Mouse (Mus musculus) forebrain, embryonic 12.5 days (tissue): Measurements from ENCODE around the gene Olfr106-ps. TPM values are rescaled to one million over a fixed set of nuclear protein-coding genes. Genes with fewer than 3 reads are reported as not detected.

Experiments used
- ATAC-seq: fragments of 200-750 bp; cut with Nextera tagmentation; 2 replicates; pipeline ENCODE4 v1.8.0; 2017; ENCODE audit warnings: moderate TSS enrichment; ENCODE audit not compliant: low FRiP score
- H3K27ac ChIP-seq: fragments of 300-500 bp; sonication (generic); 2 replicates; pipeline ENCODE4 v1.5.1; 2016; ENCODE audit warnings: mild to moderate bottlenecking
- H3K27me3 ChIP-seq: fragments of 300-500 bp; sonication (generic); 2 replicates; pipeline ENCODE4 v1.6.1; 2016; ENCODE audit warnings: mild to moderate bottlenecking
- H3K36me3 ChIP-seq: fragments of 300-500 bp; sonication (generic); replicated peaks from 2 replicates; pipeline ENCODE4 v1.6.1; 2016; ENCODE audit warnings: mild to moderate bottlenecking
- H3K4me1 ChIP-seq: fragments of 300-500 bp; sonication (generic); 2 replicates; pipeline ENCODE4 v1.6.1; 2016
- H3K4me2 ChIP-seq: fragments of 300-500 bp; sonication (generic); 2 replicates; pipeline ENCODE4 v1.6.1; 2016; ENCODE audit warnings: mild to moderate bottlenecking, moderate library complexity
- H3K4me3 ChIP-seq: fragments of 300-500 bp; sonication (generic); replicated peaks from 2 replicates; pipeline ENCODE4 v1.5.1; 2016; ENCODE audit warnings: mild to moderate bottlenecking
- H3K9ac ChIP-seq: fragments of 300-500 bp; sonication (generic); 2 replicates; pipeline ENCODE4 v1.6.1; 2016; ENCODE audit warnings: mild to moderate bottlenecking
- H3K9me3 ChIP-seq: fragments of 300-500 bp; sonication (generic); 2 replicates; pipeline ENCODE4 v1.6.1; 2016
- WGBS: fragments of 180-500 bp; shearing (Covaris S2); methylation state at CpG from one replicate; pipeline ENCODE4 v1.1.7; 2016; 5-methylcytosine and 5-hydroxymethylcytosine counted together
- polyA plus RNA-seq: library from polyadenylated mRNA; unstranded; fragments of >200 nt; fragmentation: Nextera tagmentation; extraction: Ambion mirVana; gene quantifications from 2 replicates; pipeline ENCODE4 v1.2.1, GENCODE M21; 2016

Olfr106-ps gene
- not detected in 2 replicates for polyA plus RNA-seq

DNA sequence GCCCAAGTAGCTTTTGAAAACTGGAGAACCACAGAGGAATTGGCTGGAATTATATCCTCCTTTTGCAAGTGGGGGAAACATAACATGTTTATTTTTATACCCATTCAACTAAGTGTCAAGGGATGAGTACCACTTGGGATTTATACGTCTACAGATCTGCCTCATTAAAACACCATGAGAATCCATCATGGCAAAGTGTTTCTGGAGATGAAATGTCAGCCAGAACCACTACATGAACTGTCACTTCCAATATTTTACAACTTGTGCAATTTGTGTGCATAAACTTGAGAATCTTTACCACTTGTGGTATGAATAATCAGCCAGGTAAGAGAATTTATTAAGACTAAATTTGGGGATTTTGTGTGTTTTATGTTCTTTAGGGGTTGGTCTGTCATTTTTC is at the start of gene Olfr106-ps:
Gene Olfr106-ps (plus strand): TSS at position 301 of the 400 bp plus-strand sequence.
- H3K27ac ChIP-seq: no peak within 1 kb of the TSS
- no peaks in the 10 kb centered on the region for H3K27me3 ChIP-seq
- H3K4me3 ChIP-seq: no peak within 1 kb of the TSS
- ATAC-seq: no peak
- H3K9ac ChIP-seq: no peak within 1 kb of the TSS
- H3K36me3 ChIP-seq: no peaks in the 10 kb centered on the region
- no peak within 1 kb of the TSS for H3K4me2 ChIP-seq
- WGBS: 93% methylated on average over 1 of the region's 1 CpGs
- H3K4me1 ChIP-seq: no peaks in the 10 kb centered on the region
- no peaks in the 10 kb centered on the region for H3K9me3 ChIP-seq

DNA sequence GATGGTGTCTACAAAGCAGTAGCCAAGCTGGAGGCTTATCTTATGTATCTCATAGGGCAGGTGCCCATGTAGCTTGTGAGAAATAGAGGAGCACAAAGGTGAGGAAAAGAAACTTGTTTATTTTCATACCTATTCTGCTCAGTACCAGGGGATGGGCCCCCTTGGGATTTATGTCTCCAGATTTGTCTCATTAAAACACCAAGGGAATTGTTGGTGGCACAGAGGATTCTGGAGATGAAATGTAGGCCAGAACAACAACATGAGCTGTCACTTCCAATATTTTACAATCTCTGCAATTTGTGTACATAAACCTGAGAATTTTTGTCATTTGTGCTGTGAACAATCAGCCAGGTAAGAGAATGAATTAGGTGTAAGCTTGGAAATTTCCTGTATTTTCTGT is 30.9 kb upstream of the Olfr106-ps start, which contains the start of gene Olfr104-ps:
Gene Olfr104-ps (plus strand): TSS at position 301 of the 400 bp plus-strand sequence.
- no peak within 1 kb of the TSS for H3K27ac ChIP-seq
- H3K9me3 ChIP-seq: no peaks in the 10 kb centered on the region
- H3K27me3 ChIP-seq: no peaks in the 10 kb centered on the region
- no peaks in the 10 kb centered on the region for H3K4me1 ChIP-seq
- no peak within 1 kb of the TSS for H3K9ac ChIP-seq
- ATAC-seq: no peak
- no peak within 1 kb of the TSS for H3K4me2 ChIP-seq
- H3K4me3 ChIP-seq: no peak within 1 kb of the TSS
- H3K36me3 ChIP-seq: no peaks in the 10 kb centered on the region

DNA sequence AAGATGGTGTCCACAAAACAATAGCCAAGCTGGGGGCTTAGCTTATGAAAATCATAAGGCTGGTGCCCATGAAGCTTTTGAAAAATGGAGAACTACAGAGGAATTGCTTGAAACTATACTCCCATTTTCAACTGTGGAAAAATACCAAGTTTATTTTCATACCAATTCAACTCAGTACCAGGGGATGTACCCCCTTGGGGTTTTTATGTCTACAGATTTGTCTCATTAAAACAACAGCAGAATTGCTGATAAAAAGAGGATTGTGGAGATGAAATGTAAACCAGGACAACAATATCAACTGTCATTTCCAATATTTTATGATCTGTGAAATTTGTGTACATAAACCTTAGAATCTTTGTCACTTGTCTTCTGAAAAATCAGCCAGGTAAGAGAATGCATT is 11.5 kb upstream of the Olfr106-ps start, which contains the start of gene Olfr105-ps:
Gene Olfr105-ps (plus strand): TSS at position 301 of the 400 bp plus-strand sequence.
- no peaks in the 10 kb centered on the region for H3K4me1 ChIP-seq
- no peak for ATAC-seq
- H3K9me3 ChIP-seq: no peaks in the 10 kb centered on the region
- no peak within 1 kb of the TSS for H3K4me3 ChIP-seq
- H3K9ac ChIP-seq: no peak within 1 kb of the TSS
- H3K27ac ChIP-seq: no peak within 1 kb of the TSS
- no peaks in the 10 kb centered on the region for H3K36me3 ChIP-seq
- H3K4me2 ChIP-seq: no peak within 1 kb of the TSS
- H3K27me3 ChIP-seq: no peaks in the 10 kb centered on the region

- H3K27me3 ChIP-seq: no peaks in the 10 kb centered on the region
- H3K36me3 ChIP-seq: no peaks in the 10 kb centered on the region
- 81% methylated on average over 3 of the region's 3 CpGs for WGBS
- no peak within 1 kb of the TSS for H3K27ac ChIP-seq
- no peak for ATAC-seq
- no peak within 1 kb of the TSS for H3K9ac ChIP-seq
- H3K4me3 ChIP-seq: no peak within 1 kb of the TSS
- no peaks in the 10 kb centered on the region for H3K9me3 ChIP-seq
- no peak within 1 kb of the TSS for H3K4me2 ChIP-seq
- no peaks in the 10 kb centered on the region for H3K4me1 ChIP-seq
Measured at GRCm38 (mm10) chr17:37398926-37399325, 8.7 kb downstream of the Olfr106-ps start, which contains the start of gene Olfr107. TSS of gene Olfr107 (plus strand) at chr17:37399226.

DNA sequence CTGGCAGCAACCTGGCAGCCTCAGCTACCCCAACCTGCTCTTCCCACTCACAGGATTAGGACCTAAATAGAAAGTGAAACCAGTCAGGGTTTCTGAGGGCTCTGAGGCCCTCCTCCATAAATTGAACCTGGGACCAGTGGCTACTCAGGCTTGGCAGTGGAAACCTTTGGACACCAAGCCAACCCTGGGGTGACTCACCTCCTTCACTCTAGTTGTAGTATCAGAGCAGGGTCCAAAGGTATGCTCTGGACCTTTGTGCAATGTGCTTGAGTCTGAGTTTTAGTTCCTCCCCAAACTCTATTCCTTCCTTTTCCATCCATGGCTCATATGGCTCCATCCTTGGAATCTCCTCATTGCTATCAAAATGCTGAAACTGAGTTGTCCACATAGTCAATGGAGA is 23.2 kb downstream of the Olfr106-ps start:
- no peak overlapping the region for H3K4me2 ChIP-seq
- H3K36me3 ChIP-seq: no peaks in the 10 kb centered on the region
- ATAC-seq: no peak
- H3K4me1 ChIP-seq: no peaks in the 10 kb centered on the region
- H3K27ac ChIP-seq: no peak overlapping the region
- no peaks in the 10 kb centered on the region for H3K9me3 ChIP-seq
- no peak overlapping the region for H3K9ac ChIP-seq
- no peaks in the 10 kb centered on the region for H3K27me3 ChIP-seq
- H3K4me3 ChIP-seq: no peak overlapping the region

DNA sequence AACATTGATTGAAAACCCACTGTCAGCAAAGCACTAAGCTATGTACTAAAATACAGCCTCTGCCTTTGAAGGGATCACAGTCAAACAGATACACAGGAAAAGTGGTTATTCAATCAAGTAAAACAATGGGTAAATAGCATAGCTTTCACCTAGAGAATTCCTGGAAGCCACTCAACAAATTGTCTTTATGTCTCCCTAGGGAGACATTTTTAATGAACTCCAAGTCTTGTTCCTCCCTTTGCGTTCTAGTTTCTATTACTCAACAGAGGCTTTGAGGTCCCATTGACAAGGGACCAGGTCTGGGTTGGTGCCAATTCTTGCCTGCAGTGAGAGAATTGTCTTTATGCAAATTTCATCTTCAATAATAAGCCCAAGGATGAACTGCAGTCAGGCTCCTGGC is 55.0 kb downstream of the Olfr106-ps start, which contains the start of gene Olfr108:
Gene Olfr108 (plus strand): TSS at position 301 of the 400 bp plus-strand sequence.
- Histone ChIP-seq H3K36me3 (no peaks in the 10 kb centered on the region), H3K4me2 (no peak within 1 kb of the TSS), H3K27ac (no peak within 1 kb of the TSS), H3K4me1 (no peaks in the 10 kb centered on the region), H3K4me3 (no peak within 1 kb of the TSS), H3K27me3 (no peaks in the 10 kb centered on the region), H3K9me3 (no peaks in the 10 kb centered on the region), H3K9ac (no peak within 1 kb of the TSS)
- 81% methylated on average over 1 of the region's 1 CpGs for WGBS
- ATAC-seq: no peak

Other genes with a start within 250 kb of the Olfr106-ps start
- not detected in 2 replicates for gene Olfr93, start 228.9 kb upstream of the Olfr106-ps start, polyA plus RNA-seq
- gene Ubd, start 196.5 kb upstream of the Olfr106-ps start, polyA plus RNA-seq: not detected in 2 replicates
- gene Olfr94, start 189.4 kb upstream of the Olfr106-ps start, polyA plus RNA-seq: not detected in 2 replicates
- 0.06 TPM in 1 of 2 replicates, not detected in the other for gene Olfr95, start 177.3 kb upstream of the Olfr106-ps start, polyA plus RNA-seq
- gene Olfr96, start 170.2 kb upstream of the Olfr106-ps start, polyA plus RNA-seq: not detected in 2 replicates
- gene Olfr97, start 153.1 kb upstream of the Olfr106-ps start, polyA plus RNA-seq: not detected in 2 replicates
- gene Olfr98, start 126.6 kb upstream of the Olfr106-ps start, polyA plus RNA-seq: not detected in 2 replicates
- 1.00 and 1.5 TPM in 2 replicates for gene H2-M3, start 120.2 kb upstream of the Olfr106-ps start, polyA plus RNA-seq
- gene Olfr99, start 106.9 kb upstream of the Olfr106-ps start, polyA plus RNA-seq: not detected in 2 replicates
- gene Olfr101, start 86.1 kb upstream of the Olfr106-ps start, polyA plus RNA-seq: not detected in 2 replicates
- gene Olfr102, start 73.3 kb upstream of the Olfr106-ps start, polyA plus RNA-seq: not detected in 2 replicates
- not detected in 2 replicates for gene Olfr103, start 50.7 kb upstream of the Olfr106-ps start, polyA plus RNA-seq
- not detected in 2 replicates for gene Olfr104-ps, start 30.8 kb upstream of the Olfr106-ps start, polyA plus RNA-seq
- not detected in 2 replicates for gene Olfr105-ps, start 11.4 kb upstream of the Olfr106-ps start, polyA plus RNA-seq
- gene Olfr107, start 8.8 kb downstream of the Olfr106-ps start, polyA plus RNA-seq: not detected in 2 replicates
- gene Olfr108, start 55.1 kb downstream of the Olfr106-ps start, polyA plus RNA-seq: not detected in 2 replicates
- gene Olfr109, start 68.5 kb downstream of the Olfr106-ps start, polyA plus RNA-seq: not detected in 2 replicates
- gene H2-M2, start 93.2 kb downstream of the Olfr106-ps start, polyA plus RNA-seq: not detected in 2 replicates
- gene Olfr110, start 102.1 kb downstream of the Olfr106-ps start, polyA plus RNA-seq: not detected in 2 replicates
- not detected in 2 replicates for gene Olfr111, start 117.6 kb downstream of the Olfr106-ps start, polyA plus RNA-seq
- not detected in 2 replicates for gene Olfr112, start 179.1 kb downstream of the Olfr106-ps start, polyA plus RNA-seq
- not detected in 2 replicates for gene Olfr113, start 187.3 kb downstream of the Olfr106-ps start, polyA plus RNA-seq
- gene Olfr114, start 202.3 kb downstream of the Olfr106-ps start, polyA plus RNA-seq: not detected in 2 replicates
- not detected in 2 replicates for gene Olfr115, start 236.7 kb downstream of the Olfr106-ps start, polyA plus RNA-seq
- gene Olfr116, start 236.8 kb downstream of the Olfr106-ps start, polyA plus RNA-seq: not detected in 2 replicates